Mouse (Mus musculus): ENCODE data around the gene Olfr1307.

Gene Olfr1307

GRCm38 (mm10) chr2:111949340-111949739 is at the start of gene Olfr1307:
Gene Olfr1307 (minus strand): TSS chr2:111949440.
- in situ Hi-C loops (cut with MboI, MseI): no loop called here

GRCm38 (mm10) chr2:111990181-111990580 is 40.9 kb upstream of the Olfr1307 start, which contains the start of gene Olfr1309:
Gene Olfr1309 (minus strand): TSS chr2:111990281.
- in situ Hi-C loops (cut with MboI, MseI): no loop called here

- in situ Hi-C loops (cut with MboI, MseI): no loop called here
Measured at GRCm38 (mm10) chr2:111964844-111965243, 15.6 kb upstream of the Olfr1307 start, which contains the start of gene Olfr1308. Gene Olfr1308 (minus strand): TSS chr2:111964944.

GRCm38 (mm10) chr2:111916171-111916570 is 33.1 kb downstream of the Olfr1307 start, which contains the start of gene Olfr1306:
Gene Olfr1306 (minus strand): TSS chr2:111916271.
- in situ Hi-C loops (cut with MboI, MseI): no loop called here

All from regulatory T cell (primary cell).